Mouse (Mus musculus) CH12.LX (cell line): ENCODE results near the gene Plekha5.

Experiments
- CTCF ChIP-seq, 2 experiments: IDR thresholded peaks in 1 of 2; conservative IDR thresholded peaks in 1 of 2; 2 replicates each; pipeline ENCODE4 v1.5.1; 2011 to 2012; ENCODE audit warnings: low read depth in 2 of 2, low read length in 2 of 2, improper control_type of control experiment in 1 of 2, inconsistent platforms in 1 of 2, mild to moderate bottlenecking in 1 of 2, moderate library complexity in 1 of 2
- EP300 ChIP-seq: IDR thresholded peaks from 2 replicates; pipeline ENCODE4 v1.6.1; 2011; ENCODE audit warnings: low read length, improper control_type of control experiment
- POLR2A ChIP-seq: IDR thresholded peaks from 2 replicates; pipeline ENCODE4 v1.6.1; 2011; ENCODE audit warnings: low read depth, mild to moderate bottlenecking, improper control_type of control experiment, low read length
- RAD21 ChIP-seq: IDR thresholded peaks from 2 replicates; pipeline ENCODE4 v1.6.1; 2011; ENCODE audit warnings: low read depth, mild to moderate bottlenecking, low read length, improper control_type of control experiment, moderate library complexity

GRCm38 (mm10) chr6:140423846-140424200, at the start of gene Plekha5:
- no peak for TF ChIP-seq POLR2A
- TF ChIP-seq RAD21: no peak
- TF ChIP-seq CTCF (conservative IDR thresholded peaks at IDR 0.05 in 1 of 2, IDR thresholded peaks at IDR 0.05 in 1 of 2; ENCODE audit: low read depth in 2 of 2, low read length in 2 of 2): no peak
- TF ChIP-seq EP300: no peak
